Mouse (Mus musculus): ENCODE results near the gene Gpr18. TPM values are rescaled to one million over a fixed set of nuclear protein-coding genes. Genes with fewer than 3 reads are reported as not detected.

The Gpr18 gene
- polyA plus RNA-seq, 1 experiment: not detected

- peak; percentile 16 for DNase-seq (ENCODE audit: low read depth)
- TF ChIP-seq CTCF (IDR thresholded peaks at IDR 0.05; ENCODE audit: borderline replicate concordance, extremely low read depth, insufficient read depth, insufficient read length) (no peak), POLR2A (IDR thresholded peaks at IDR 0.05; ENCODE audit: borderline replicate concordance, extremely low read depth, insufficient read depth, insufficient read length, poor library complexity, severe bottlenecking) (no peak)
Observed at GRCm38 (mm10) chr14:121920511-121921124, 5.0 kb upstream of the Gpr18 start.

GRCm38 (mm10) chr14:121919752-121920151, 4.2 kb upstream of the Gpr18 start:
- TF ChIP-seq POLR2A (IDR thresholded peaks at IDR 0.05; ENCODE audit: borderline replicate concordance, extremely low read depth, insufficient read depth, insufficient read length, poor library complexity, severe bottlenecking): no peak
- peak; percentile 64; the same call in 1 of the 2 replicates for TF ChIP-seq CTCF (IDR thresholded peaks at IDR 0.05; ENCODE audit: borderline replicate concordance, extremely low read depth, insufficient read depth, insufficient read length)

GRCm38 (mm10) chr14:121918266-121918665, 2.7 kb upstream of the Gpr18 start:
- no peak for TF ChIP-seq CTCF (IDR thresholded peaks at IDR 0.05; ENCODE audit: borderline replicate concordance, extremely low read depth, insufficient read depth, insufficient read length)
- no peak for TF ChIP-seq POLR2A (IDR thresholded peaks at IDR 0.05; ENCODE audit: borderline replicate concordance, extremely low read depth, insufficient read depth, insufficient read length, poor library complexity, severe bottlenecking)
- DNase-seq (ENCODE audit: low read depth): no peak

More at GRCm38 (mm10) chr14:121919752-121920151, 4.2 kb upstream of the Gpr18 start:
- DNase-seq (ENCODE audit: low read depth): peak; percentile 53

GRCm38 (mm10) chr14:121916311-121917094, 922 bp upstream of the Gpr18 start:
- TF ChIP-seq POLR2A (IDR thresholded peaks at IDR 0.05; ENCODE audit: borderline replicate concordance, extremely low read depth, insufficient read depth, insufficient read length, poor library complexity, severe bottlenecking) (no peak), CTCF (IDR thresholded peaks at IDR 0.05; ENCODE audit: borderline replicate concordance, extremely low read depth, insufficient read depth, insufficient read length) (no peak)
- no peak for DNase-seq (ENCODE audit: low read depth)

- TF ChIP-seq CTCF (IDR thresholded peaks at IDR 0.05; ENCODE audit: borderline replicate concordance, extremely low read depth, insufficient read depth, insufficient read length) (no peak), POLR2A (IDR thresholded peaks at IDR 0.05; ENCODE audit: borderline replicate concordance, extremely low read depth, insufficient read depth, insufficient read length, poor library complexity, severe bottlenecking) (no peak)
- no peak for DNase-seq (ENCODE audit: low read depth)
Observed at GRCm38 (mm10) chr14:121915143-121915542, 438 bp downstream of the Gpr18 start.

- no peak for DNase-seq (ENCODE audit: low read depth)
- no peak for TF ChIP-seq CTCF (IDR thresholded peaks at IDR 0.05; ENCODE audit: borderline replicate concordance, extremely low read depth, insufficient read depth, insufficient read length)
Observed at GRCm38 (mm10) chr14:121912501-121912900, 3.1 kb downstream of the Gpr18 start.

GRCm38 (mm10) chr14:121909868-121910267, 5.7 kb downstream of the Gpr18 start:
- DNase-seq (ENCODE audit: low read depth): no peak
- TF ChIP-seq POLR2A (IDR thresholded peaks at IDR 0.05; ENCODE audit: borderline replicate concordance, extremely low read depth, insufficient read depth, insufficient read length, poor library complexity, severe bottlenecking) (no peak), CTCF (IDR thresholded peaks at IDR 0.05; ENCODE audit: borderline replicate concordance, extremely low read depth, insufficient read depth, insufficient read length) (no peak)

- DNase-seq (ENCODE audit: low read depth): no peak
- TF ChIP-seq CTCF (IDR thresholded peaks at IDR 0.05; ENCODE audit: borderline replicate concordance, extremely low read depth, insufficient read depth, insufficient read length): no peak
- TF ChIP-seq POLR2A (IDR thresholded peaks at IDR 0.05; ENCODE audit: borderline replicate concordance, extremely low read depth, insufficient read depth, insufficient read length, poor library complexity, severe bottlenecking): no peak
Observed at GRCm38 (mm10) chr14:121906992-121907681, 8.4 kb downstream of the Gpr18 start.

- no peak for DNase-seq (ENCODE audit: low read depth)
- TF ChIP-seq CTCF (IDR thresholded peaks at IDR 0.05; ENCODE audit: borderline replicate concordance, extremely low read depth, insufficient read depth, insufficient read length) (no peak), POLR2A (IDR thresholded peaks at IDR 0.05; ENCODE audit: borderline replicate concordance, extremely low read depth, insufficient read depth, insufficient read length, poor library complexity, severe bottlenecking) (no peak)
Observed at GRCm38 (mm10) chr14:121906341-121906991, 9.1 kb downstream of the Gpr18 start.

- TF ChIP-seq POLR2A (IDR thresholded peaks at IDR 0.05; ENCODE audit: borderline replicate concordance, extremely low read depth, insufficient read depth, insufficient read length, poor library complexity, severe bottlenecking) (no peak), CTCF (IDR thresholded peaks at IDR 0.05; ENCODE audit: borderline replicate concordance, extremely low read depth, insufficient read depth, insufficient read length) (no peak)
- no peak for DNase-seq (ENCODE audit: low read depth)
Observed at GRCm38 (mm10) chr14:121904754-121905153, 10.8 kb downstream of the Gpr18 start.

- DNase-seq (ENCODE audit: low read depth): no peak
- TF ChIP-seq POLR2A (IDR thresholded peaks at IDR 0.05; ENCODE audit: borderline replicate concordance, extremely low read depth, insufficient read depth, insufficient read length, poor library complexity, severe bottlenecking) (no peak), CTCF (IDR thresholded peaks at IDR 0.05; ENCODE audit: borderline replicate concordance, extremely low read depth, insufficient read depth, insufficient read length) (no peak)
Observed at GRCm38 (mm10) chr14:121903381-121903876, 12.2 kb downstream of the Gpr18 start.

Data from brain, embryonic 14.5 days (tissue).